Mouse (Mus musculus) liver, embryonic 14.5 days (tissue): ENCODE measurements around the gene 1700001J03Rik. TPM values are rescaled to one million over a fixed set of nuclear protein-coding genes. Genes with fewer than 3 reads are reported as not detected.
"Not testable (repeated sequence)": the region's sequence is repeated elsewhere in the genome, so short reads cannot be mapped to it uniquely, and the experiment has no call there.

Experiments
- ATAC-seq: fragments of 200-750 bp; cut with Nextera tagmentation; 2 replicates; pipeline ENCODE4 v1.8.0; 2017; ENCODE audit warnings: moderate number of reproducible peaks, mild to moderate bottlenecking, moderate library complexity; ENCODE audit not compliant: insufficient read depth
- DNase-seq, 3 experiments: peaks; one replicate each; pipeline ENCODE4 v3.0.0-alpha.2; 2012 to 2013; ENCODE audit warnings: low read depth in 3 of 3, low spot score in 3 of 3
- H3K27ac ChIP-seq: fragments of 300-500 bp; sonication (generic); 2 replicates; pipeline ENCODE4 v1.5.1; 2014; ENCODE audit warnings: moderate library complexity, mild to moderate bottlenecking, control low read depth, inconsistent platforms
- H3K27me3 ChIP-seq: fragments of 300-500 bp; sonication (generic); 2 replicates; pipeline ENCODE4 v1.6.1; 2014; ENCODE audit warnings: mild to moderate bottlenecking, low read length, moderate library complexity; ENCODE audit not compliant: control insufficient read depth, insufficient read depth
- H3K36me3 ChIP-seq: fragments of 300-500 bp; sonication (generic); replicated peaks from 2 replicates; pipeline ENCODE4 v1.6.1; 2014; ENCODE audit warnings: low read depth; ENCODE audit not compliant: control insufficient read depth, insufficient read depth
- H3K4me1 ChIP-seq, 2 experiments: fragments of 200-500 bp in 1 of 2; fragments of 300-500 bp in 1 of 2; sonication (generic) in 1 of 2; replicated peaks; 2 replicates each; pipeline ENCODE4 v1.6.1; 2012 to 2014; ENCODE audit warnings: antibody characterized with exemption in 1 of 2, inconsistent platforms in 1 of 2, low read length in 1 of 2; ENCODE audit not compliant: control insufficient read depth in 2 of 2, insufficient read depth in 2 of 2
- H3K4me2 ChIP-seq: fragments of 300-500 bp; sonication (generic); 2 replicates; pipeline ENCODE4 v1.6.1; 2014; ENCODE audit warnings: low read depth, mild to moderate bottlenecking, control low read depth, moderate library complexity
- H3K4me3 ChIP-seq, 2 experiments: fragments of 200-500 bp in 1 of 2; fragments of 300-500 bp in 1 of 2; sonication (generic) in 1 of 2; 2 replicates each; pipeline ENCODE4 v1.5.1; 2012 to 2014; ENCODE audit warnings: low read depth in 2 of 2, low read length in 2 of 2, mild to moderate bottlenecking in 2 of 2, control low read depth in 1 of 2, inconsistent platforms in 1 of 2, moderate library complexity in 1 of 2; ENCODE audit not compliant: insufficient read depth in 1 of 2
- H3K9ac ChIP-seq: fragments of 300-500 bp; sonication (generic); replicated peaks from 2 replicates; pipeline ENCODE4 v1.6.1; 2014; ENCODE audit warnings: mild to moderate bottlenecking, control low read depth, moderate library complexity
- H3K9me3 ChIP-seq: fragments of 300-500 bp; sonication (generic); 2 replicates; pipeline ENCODE4 v1.6.1; 2016; ENCODE audit warnings: low read length, mixed read lengths; ENCODE audit not compliant: control insufficient read depth
- CTCF ChIP-seq: IDR thresholded peaks from 2 replicates; pipeline ENCODE4 v1.5.1; 2016; ENCODE audit warnings: antibody characterized with exemption, low read depth, control low read depth
- EP300 ChIP-seq: IDR thresholded peaks from 2 replicates; pipeline ENCODE4 v1.6.1; 2016; ENCODE audit warnings: antibody characterized with exemption, low read depth
- WGBS: fragments of 180-500 bp; shearing (Covaris S2); extraction: QIAGEN DNeasy Blood & Tissue Kit; methylation state at CpG from one replicate; pipeline ENCODE4 v1.1.7; 2014; ENCODE audit not compliant: insufficient replicate concordance; 5-methylcytosine and 5-hydroxymethylcytosine counted together
- polyA plus RNA-seq, 2 experiments: library from polyadenylated mRNA; depleted of rRNA in 1 of 2; stranded (reverse) in 1 of 2; unstranded in 1 of 2; fragments of >200 nt; fragmentation: Nextera tagmentation in 1 of 2; extraction: Ambion mirVana in 1 of 2; gene quantifications; 2 replicates each; pipeline versions ENCODE4 v1.2.1 to v1.2.3; 2012 to 2014

Gene 1700001J03Rik
- 0.17 TPM in 2 replicates for polyA plus RNA-seq (2012; rRNA removed)
- polyA plus RNA-seq (2014; fragmentation: Nextera tagmentation; extraction: Ambion mirVana), result not detected in 2 replicates

GRCm38 (mm10) chr5:146185204-146185603 lies at the start of gene 1700001J03Rik:
Gene 1700001J03Rik (minus strand): TSS chr5:146185304.
- not testable (repeated sequence) for DNase-seq, H3K9me3 ChIP-seq, ATAC-seq, H3K36me3 ChIP-seq, H3K9ac ChIP-seq, H3K27ac ChIP-seq, H3K4me3 ChIP-seq, H3K27me3 ChIP-seq, H3K4me1 ChIP-seq, H3K4me2 ChIP-seq
- WGBS, result 56% methylated on average over 4 of the region's 4 CpGs

GRCm38 (mm10) chr5:146234336-146234735 lies 49.2 kb upstream of the 1700001J03Rik start:
- Histone ChIP-seq H3K4me2 (peak overlapping the region; percentile 93), H3K9me3 (no peaks in the 10 kb centered on the region), H3K4me1 (peaks cover 31 to 40% of the 10 kb centered on the region in 2 experiments), H3K27me3 (no peaks in the 10 kb centered on the region), H3K27ac (peak overlapping the region; percentile 60), H3K9ac (peak overlapping the region; percentile 61), H3K4me3 (peak overlapping the region; percentile 10 to 85), H3K36me3 (peaks cover 12% of the 10 kb centered on the region)
- ATAC-seq (peak; percentile 11; the same call in 1 of the 2 replicates), DNase-seq (peak; percentile 52 to 55 (median 53))
- TF ChIP-seq CTCF (no peak), EP300 (peak; percentile 67)
- 14% methylated on average over 1 of the region's 1 CpGs for WGBS

- peaks cover 31 to 33% of the 10 kb centered on the region in 2 experiments for H3K4me1 ChIP-seq
Observed at GRCm38 (mm10) chr5:146232816-146233215, 47.7 kb upstream of the 1700001J03Rik start.

GRCm38 (mm10) chr5:146232056-146232675 lies 47.1 kb upstream of the 1700001J03Rik start:
- Histone ChIP-seq H3K9ac (peak overlapping the region; percentile 89), H3K27me3 (no peaks in the 10 kb centered on the region), H3K27ac (peak overlapping the region; percentile 73), H3K4me3 (peak overlapping the region; percentile 85 to 98), H3K9me3 (no peaks in the 10 kb centered on the region), H3K4me2 (peak overlapping the region; percentile 93), H3K4me1 (peaks cover 28 to 31% of the 10 kb centered on the region in 2 experiments), H3K36me3 (peaks cover 7% of the 10 kb centered on the region)
- DNase-seq, result no peak
- no peak for TF ChIP-seq CTCF
- TF ChIP-seq EP300, result no peak
- ATAC-seq, result no peak
- WGBS, result 30% methylated on average over 6 of the region's 6 CpGs

More at GRCm38 (mm10) chr5:146232816-146233215, 47.7 kb upstream of the 1700001J03Rik start:
- ATAC-seq, result no peak
- H3K9ac ChIP-seq, result peak overlapping the region; percentile 89
- 55% methylated on average over 11 of the region's 11 CpGs for WGBS
- TF ChIP-seq CTCF, result no peak
- TF ChIP-seq EP300, result no peak
- peaks cover 9% of the 10 kb centered on the region for H3K36me3 ChIP-seq
- H3K4me3 ChIP-seq, result peak overlapping the region; percentile 85 to 98
- H3K27ac ChIP-seq, result peak overlapping the region; percentile 65
- H3K4me2 ChIP-seq, result peak overlapping the region; percentile 93
- no peaks in the 10 kb centered on the region for H3K27me3 ChIP-seq
- no peak for DNase-seq
- no peaks in the 10 kb centered on the region for H3K9me3 ChIP-seq

- no peak for TF ChIP-seq CTCF
- no peak for TF ChIP-seq EP300
- peak overlapping the region; percentile 89 for H3K9ac ChIP-seq
- peak; percentile 31 for ATAC-seq
- 0% methylated on average over 19 of the region's 19 CpGs for WGBS
- no peaks in the 10 kb centered on the region for H3K9me3 ChIP-seq
- no peaks in the 10 kb centered on the region for H3K27me3 ChIP-seq
- H3K4me2 ChIP-seq, result peak overlapping the region; percentile 93
- peaks cover 5% of the 10 kb centered on the region for H3K36me3 ChIP-seq
- DNase-seq, result no peak
- H3K4me1 ChIP-seq, result peaks cover 25 to 26% of the 10 kb centered on the region in 2 experiments
- peak overlapping the region; percentile 85 to 98 for H3K4me3 ChIP-seq
- peak overlapping the region; percentile 73 for H3K27ac ChIP-seq
Observed at GRCm38 (mm10) chr5:146231655-146231996, 46.5 kb upstream of the 1700001J03Rik start.
